Mouse (Mus musculus): ENCODE measurements around the gene Dclre1c. TPM values are rescaled to one million over a fixed set of nuclear protein-coding genes. Genes with fewer than 3 reads are reported as not detected.

The Dclre1c gene
- polyA plus RNA-seq, 1 experiment = 3.5 TPM

GRCm38 (mm10) chr2:3456590-3456989, 32.7 kb downstream of the Dclre1c start:
- DNase-seq = no peak
- Histone ChIP-seq H3K4me1 (ENCODE audit: control insufficient read depth, insufficient read depth, low read length) (no peaks in the 10 kb centered on the region), H3K4me3 (replicated peaks; ENCODE audit: extremely low read depth, low read depth, low read length) (no peak overlapping the region)
- WGBS = 74% methylated on average over 4 of the region's 4 CpGs
- TF ChIP-seq CTCF (IDR thresholded peaks at IDR 0.05; ENCODE audit: insufficient read depth, low read length) (no peak), POLR2A (IDR thresholded peaks at IDR 0.05; ENCODE audit: borderline replicate concordance, extremely low read depth, low read depth, low read length) (no peak)

GRCm38 (mm10) chr2:3473891-3474290, 50.0 kb downstream of the Dclre1c start:
- TF ChIP-seq POLR2A (IDR thresholded peaks at IDR 0.05; ENCODE audit: borderline replicate concordance, extremely low read depth, low read depth, low read length) = no peak
- TF ChIP-seq CTCF (IDR thresholded peaks at IDR 0.05; ENCODE audit: insufficient read depth, low read length) = no peak
- Histone ChIP-seq H3K4me3 (replicated peaks; ENCODE audit: extremely low read depth, low read depth, low read length) (peak overlapping the region; percentile 64), H3K4me1 (ENCODE audit: control insufficient read depth, insufficient read depth, low read length) (peaks cover 8% of the 10 kb centered on the region)
- under 1% methylated on average over 12 of the region's 12 CpGs for WGBS
- no peak for DNase-seq

GRCm38 (mm10) chr2:3474361-3474805, 50.5 kb downstream of the Dclre1c start:
- H3K4me3 ChIP-seq (replicated peaks; ENCODE audit: extremely low read depth, low read depth, low read length) = peak overlapping the region; percentile 64
- H3K4me1 ChIP-seq (ENCODE audit: control insufficient read depth, insufficient read depth, low read length) = peaks cover 8% of the 10 kb centered on the region
- under 1% methylated on average over 46 of the region's 46 CpGs for WGBS
- DNase-seq = peak; percentile 51
- TF ChIP-seq POLR2A (IDR thresholded peaks at IDR 0.05; ENCODE audit: borderline replicate concordance, extremely low read depth, low read depth, low read length) = no peak
- no peak for TF ChIP-seq CTCF (IDR thresholded peaks at IDR 0.05; ENCODE audit: insufficient read depth, low read length)

GRCm38 (mm10) chr2:3474861-3475283, 50.9 kb downstream of the Dclre1c start, which contains the start of gene Suv39h2:
Suv39h2 (minus strand) TSS chr2:3475031.
- Histone ChIP-seq H3K4me3 (replicated peaks; ENCODE audit: extremely low read depth, low read depth, low read length) (peak within 1 kb of the TSS; percentile 95), H3K4me1 (ENCODE audit: control insufficient read depth, insufficient read depth, low read length) (peaks cover 8% of the 10 kb centered on the region)
- TF ChIP-seq CTCF (IDR thresholded peaks at IDR 0.05; ENCODE audit: insufficient read depth, low read length) (no peak), POLR2A (IDR thresholded peaks at IDR 0.05; ENCODE audit: borderline replicate concordance, extremely low read depth, low read depth, low read length) (peak; percentile 86; the same call in 1 of the 2 replicates)
- under 1% methylated on average over 40 of the region's 42 CpGs for WGBS
- peak; percentile 97 for DNase-seq

- peaks cover 8% of the 10 kb centered on the region for H3K4me1 ChIP-seq (ENCODE audit: control insufficient read depth, insufficient read depth, low read length)
- peak overlapping the region; percentile 50 for H3K4me3 ChIP-seq (replicated peaks; ENCODE audit: extremely low read depth, low read depth, low read length)
- TF ChIP-seq CTCF (IDR thresholded peaks at IDR 0.05; ENCODE audit: insufficient read depth, low read length) (no peak), POLR2A (IDR thresholded peaks at IDR 0.05; ENCODE audit: borderline replicate concordance, extremely low read depth, low read depth, low read length) (no peak)
- DNase-seq = peak; percentile 8
- 48% methylated on average over 3 of the region's 3 CpGs for WGBS
These were observed 51.9 kb downstream of the Dclre1c start for GRCm38 (mm10) chr2:3475746-3476251.

- Histone ChIP-seq H3K4me1 (ENCODE audit: control insufficient read depth, insufficient read depth, low read length) (peaks cover 6% of the 10 kb centered on the region), H3K4me3 (replicated peaks; ENCODE audit: extremely low read depth, low read depth, low read length) (no peak overlapping the region)
- 76% methylated on average over 3 of the region's 3 CpGs for WGBS
- no peak for DNase-seq
- TF ChIP-seq CTCF (IDR thresholded peaks at IDR 0.05; ENCODE audit: insufficient read depth, low read length) = no peak
- no peak for TF ChIP-seq POLR2A (IDR thresholded peaks at IDR 0.05; ENCODE audit: borderline replicate concordance, extremely low read depth, low read depth, low read length)
These were observed 56.3 kb downstream of the Dclre1c start for GRCm38 (mm10) chr2:3480239-3480638.

- 89% methylated on average over 3 of the region's 3 CpGs for WGBS
These were observed 65.9 kb downstream of the Dclre1c start for GRCm38 (mm10) chr2:3489816-3490215.

GRCm38 (mm10) chr2:3493833-3494409, 70.0 kb downstream of the Dclre1c start:
- no peak for TF ChIP-seq CTCF (IDR thresholded peaks at IDR 0.05; ENCODE audit: insufficient read depth, low read length)
- no peak for TF ChIP-seq POLR2A (IDR thresholded peaks at IDR 0.05; ENCODE audit: borderline replicate concordance, extremely low read depth, low read depth, low read length)
- 87% methylated on average over 3 of the region's 3 CpGs for WGBS
- no peaks in the 10 kb centered on the region for H3K4me1 ChIP-seq (ENCODE audit: control insufficient read depth, insufficient read depth, low read length)
- no peak for DNase-seq
- H3K4me3 ChIP-seq (replicated peaks; ENCODE audit: extremely low read depth, low read depth, low read length) = no peak overlapping the region

More at GRCm38 (mm10) chr2:3489816-3490215, 65.9 kb downstream of the Dclre1c start:
- Histone ChIP-seq H3K4me1 (ENCODE audit: control insufficient read depth, insufficient read depth, low read length) (no peaks in the 10 kb centered on the region), H3K4me3 (replicated peaks; ENCODE audit: extremely low read depth, low read depth, low read length) (no peak overlapping the region)
- TF ChIP-seq POLR2A (IDR thresholded peaks at IDR 0.05; ENCODE audit: borderline replicate concordance, extremely low read depth, low read depth, low read length) (no peak), CTCF (IDR thresholded peaks at IDR 0.05; ENCODE audit: insufficient read depth, low read length) (no peak)
- DNase-seq = no peak

- TF ChIP-seq CTCF (IDR thresholded peaks at IDR 0.05; ENCODE audit: insufficient read depth, low read length) = no peak
- no peak for TF ChIP-seq POLR2A (IDR thresholded peaks at IDR 0.05; ENCODE audit: borderline replicate concordance, extremely low read depth, low read depth, low read length)
- H3K4me3 ChIP-seq (replicated peaks; ENCODE audit: extremely low read depth, low read depth, low read length) = no peak overlapping the region
- WGBS = 87% methylated on average over 6 of the region's 6 CpGs
These were observed 75.6 kb downstream of the Dclre1c start for GRCm38 (mm10) chr2:3499543-3499942.

GRCm38 (mm10) chr2:3500886-3501285, 77.0 kb downstream of the Dclre1c start:
- DNase-seq = no peak
- WGBS = 92% methylated on average over 5 of the region's 5 CpGs
- H3K4me3 ChIP-seq (replicated peaks; ENCODE audit: extremely low read depth, low read depth, low read length) = no peak overlapping the region
- TF ChIP-seq POLR2A (IDR thresholded peaks at IDR 0.05; ENCODE audit: borderline replicate concordance, extremely low read depth, low read depth, low read length) (no peak), CTCF (IDR thresholded peaks at IDR 0.05; ENCODE audit: insufficient read depth, low read length) (no peak)
- H3K4me1 ChIP-seq (ENCODE audit: control insufficient read depth, insufficient read depth, low read length) = no peaks in the 10 kb centered on the region

More at GRCm38 (mm10) chr2:3499543-3499942, 75.6 kb downstream of the Dclre1c start:
- DNase-seq = no peak
- H3K4me1 ChIP-seq (ENCODE audit: control insufficient read depth, insufficient read depth, low read length) = no peaks in the 10 kb centered on the region
